Mouse (Mus musculus): ENCODE measurements around the gene Nkx2-3.

Nkx2-3 gene

DNA sequence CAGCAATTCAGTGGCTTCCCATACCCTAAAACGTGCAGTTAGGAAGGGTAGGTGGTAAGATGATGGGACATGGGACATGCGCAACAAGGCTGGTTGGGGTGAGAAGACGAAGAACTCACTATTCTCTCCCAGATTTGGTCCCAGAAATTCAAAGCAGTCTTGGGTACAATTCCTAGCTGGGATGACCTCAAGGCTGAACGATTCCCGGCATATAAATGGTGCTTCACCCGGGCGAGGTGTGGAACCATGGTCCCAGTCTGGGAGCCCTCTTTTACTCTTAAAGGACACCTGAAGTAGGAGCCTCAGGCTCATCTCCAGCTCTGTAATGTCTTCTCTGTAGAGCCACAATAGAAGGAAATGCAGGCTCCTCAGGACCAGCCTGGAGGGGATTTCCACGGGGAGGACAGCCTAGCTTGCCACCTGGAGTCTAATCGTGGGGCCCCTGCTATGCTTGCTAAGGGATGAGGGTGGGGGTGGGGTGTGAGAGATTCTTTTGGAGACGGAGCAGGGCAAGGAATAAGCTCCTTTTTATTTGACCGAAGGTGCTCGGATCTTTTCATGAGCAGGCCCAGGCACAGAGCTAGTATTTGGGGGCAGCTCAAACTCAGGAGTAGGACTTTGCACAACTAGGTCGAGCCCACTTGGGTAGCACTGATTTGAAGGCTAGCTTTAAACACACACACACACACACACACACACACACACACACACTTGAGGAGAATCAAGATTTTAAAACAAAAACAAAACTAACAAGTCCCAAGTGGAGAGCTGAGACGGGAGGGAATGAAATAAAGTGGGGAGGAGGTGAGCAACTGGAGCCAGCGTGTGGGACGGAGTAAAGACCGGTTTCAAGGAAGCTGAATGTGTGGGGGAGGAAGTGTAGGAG, 6.2 kb upstream of the Nkx2-3 start:
- DNase-seq (ENCODE audit: low read depth, low spot score): no peak

GRCm38 (mm10) chr19:43606552-43607530, 5.3 kb upstream of the Nkx2-3 start:
- DNase-seq (ENCODE audit: low read depth, low spot score): no peak

DNA sequence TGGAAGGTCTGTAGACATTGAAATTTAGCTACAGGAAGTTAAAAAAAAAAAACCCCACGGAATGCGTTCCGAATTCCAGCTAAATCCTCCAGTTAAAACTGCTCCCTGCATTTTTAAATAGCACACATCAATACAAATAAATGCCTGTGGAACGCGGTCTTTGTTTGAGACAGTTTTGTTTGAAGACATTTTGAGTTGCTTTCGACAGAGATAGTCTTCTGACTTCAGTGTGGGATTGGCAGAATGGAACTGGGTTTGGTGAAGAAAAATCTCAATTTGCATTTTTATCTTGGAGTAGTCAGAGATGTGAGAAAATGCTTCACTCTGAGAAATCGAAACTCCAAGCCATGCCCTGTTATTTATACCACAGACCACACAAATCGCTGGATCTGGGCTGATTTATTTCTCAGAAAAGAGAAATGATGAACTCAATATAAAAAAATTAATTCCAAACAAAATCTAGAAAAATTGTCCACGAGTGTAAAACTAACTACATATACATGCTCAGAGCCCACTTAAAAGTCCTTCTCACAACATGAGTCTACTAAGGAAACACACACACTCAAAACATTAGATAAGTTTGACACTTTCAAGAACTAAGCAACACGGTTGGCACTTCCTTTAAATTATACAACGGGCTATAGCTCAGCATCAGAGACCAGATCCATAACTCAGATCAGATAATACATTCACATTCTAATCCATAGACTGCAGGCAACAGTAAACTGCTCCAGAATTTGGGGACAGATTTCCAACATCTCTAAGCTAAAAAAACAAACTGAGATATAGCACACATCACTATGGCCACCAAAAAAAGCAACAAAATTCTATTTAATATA, 4.1 kb upstream of the Nkx2-3 start:
- no peak for DNase-seq (ENCODE audit: low read depth, low spot score)

DNA sequence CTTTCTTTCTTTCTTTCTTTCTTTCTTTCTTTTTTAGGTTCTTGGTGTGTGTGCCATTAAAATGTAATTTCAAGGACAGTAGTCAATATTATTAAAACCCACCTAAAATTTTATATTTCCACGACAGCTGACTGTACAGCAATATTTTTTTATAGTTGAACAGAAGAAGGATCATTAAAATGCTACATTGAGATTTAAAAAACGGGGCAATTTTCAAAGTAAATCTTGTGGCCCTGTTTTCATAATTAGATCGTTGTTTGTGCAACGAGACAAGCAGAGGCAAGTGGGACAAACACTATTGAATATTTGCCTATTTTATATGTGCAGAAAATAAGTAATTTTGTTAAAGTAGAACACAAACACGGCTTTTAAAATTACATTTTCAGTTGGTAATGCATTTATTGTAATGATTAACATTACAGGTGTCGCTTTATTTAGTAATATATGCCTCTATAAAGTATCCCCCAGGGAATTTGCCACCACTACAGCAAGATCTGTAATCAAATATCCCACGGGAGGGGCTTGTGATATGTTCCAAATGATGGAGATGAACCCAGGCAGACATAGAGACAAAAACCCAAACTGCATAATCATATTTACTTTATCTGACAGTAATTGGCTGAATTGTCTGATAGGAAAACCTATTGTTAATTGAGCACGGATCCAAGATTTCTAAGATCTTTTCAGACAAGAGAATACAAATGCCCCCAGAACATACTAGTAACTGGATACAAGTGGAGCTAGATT, 3.2 kb upstream of the Nkx2-3 start:
- DNase-seq (ENCODE audit: low read depth, low spot score): no peak

DNA sequence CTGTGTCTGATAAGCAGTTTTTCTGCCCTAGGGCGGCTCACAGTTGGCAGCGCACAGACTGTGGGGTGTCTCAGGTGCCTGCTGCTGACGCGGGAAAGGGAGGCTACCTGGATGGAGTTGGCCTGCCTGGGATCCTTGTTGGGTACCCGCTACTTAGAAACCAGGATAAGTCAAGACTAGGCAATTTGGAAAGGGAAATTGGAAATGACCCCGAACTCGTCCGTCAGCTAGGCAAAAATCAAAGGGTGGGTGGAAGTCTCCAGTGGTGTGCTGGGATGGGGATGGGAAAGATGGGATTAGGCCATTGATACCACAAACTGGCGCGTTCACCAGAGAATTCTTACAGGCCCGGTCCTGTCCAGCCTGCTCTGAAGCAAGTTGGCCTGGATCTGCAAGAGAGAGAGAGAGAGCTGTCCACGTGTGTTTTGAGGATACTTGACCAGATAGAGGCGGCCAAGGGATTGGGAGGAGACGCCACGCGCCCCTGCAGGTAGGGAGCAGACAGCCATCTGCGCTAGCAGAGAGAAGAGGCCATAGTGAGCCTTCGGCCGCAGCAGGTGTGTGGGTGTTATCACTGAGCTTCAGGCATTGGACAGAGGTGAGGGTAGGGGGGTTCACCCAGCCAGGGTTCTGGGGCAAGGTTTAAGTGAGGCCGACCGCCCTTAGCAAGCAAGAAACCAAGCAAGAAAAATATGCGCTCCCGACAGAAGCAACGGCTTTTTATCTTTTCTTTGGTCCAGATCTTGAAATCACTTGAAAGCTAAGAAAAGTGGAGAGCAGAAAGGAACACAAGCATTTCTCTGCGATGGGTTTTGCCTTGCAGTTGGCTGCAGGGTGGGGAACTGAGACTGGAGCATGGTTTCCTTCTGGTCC, 2.4 kb upstream of the Nkx2-3 start:
- DNase-seq (ENCODE audit: low read depth, low spot score): no peak

- DNase-seq (ENCODE audit: low read depth, low spot score): no peak
These were observed 1.7 kb upstream of the Nkx2-3 start for GRCm38 (mm10) chr19:43610341-43610848.

DNA sequence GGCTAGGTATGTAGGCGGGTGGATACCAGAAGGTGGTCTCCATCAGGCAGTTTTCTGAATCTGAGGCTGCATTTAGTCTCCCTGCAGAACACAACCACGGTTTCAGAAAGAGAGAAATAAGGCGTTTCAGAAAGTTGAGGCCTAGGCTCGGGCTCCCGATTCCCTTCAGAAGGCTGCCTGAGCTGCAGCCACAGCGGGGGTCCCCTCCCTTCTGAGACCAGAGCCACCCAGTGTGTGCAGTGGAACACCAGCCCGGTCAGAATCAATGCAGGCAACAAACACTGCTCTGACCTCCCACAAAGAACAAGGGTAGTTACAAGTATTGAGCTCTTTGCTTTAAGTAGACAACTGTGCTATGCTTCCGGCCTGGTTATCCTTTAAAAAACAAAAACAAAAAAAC, 1.0 kb upstream of the Nkx2-3 start:
- DNase-seq (ENCODE audit: low read depth, low spot score): no peak

GRCm38 (mm10) chr19:43611561-43611960, 564 bp upstream of the Nkx2-3 start:
- DNase-seq (ENCODE audit: low read depth, low spot score): no peak

DNA sequence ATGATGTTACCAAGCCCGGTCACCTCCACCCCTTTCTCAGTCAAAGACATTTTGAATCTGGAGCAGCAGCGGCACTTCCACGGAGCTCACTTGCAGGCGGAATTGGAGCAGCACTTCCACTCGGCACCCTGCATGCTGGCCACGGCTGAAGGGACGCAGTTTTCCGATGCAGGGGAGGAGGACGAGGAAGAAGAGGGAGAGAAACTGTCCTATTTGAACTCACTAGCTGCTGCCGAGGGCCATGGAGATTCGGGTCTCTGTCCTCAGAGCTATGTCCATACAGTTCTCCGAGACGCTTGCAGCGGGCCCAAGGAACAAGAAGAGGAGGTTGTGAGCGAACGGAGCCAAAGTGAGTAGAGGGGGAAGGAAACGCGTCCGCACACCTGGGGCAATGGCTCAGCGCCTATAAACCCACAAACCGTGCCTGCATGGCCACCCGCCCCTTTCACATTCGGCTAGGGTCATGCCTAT, 411 bp downstream of the Nkx2-3 start:
- no peak for DNase-seq (ENCODE audit: low read depth, low spot score)

- DNase-seq (ENCODE audit: low read depth, low spot score): no peak
These were observed 1.4 kb downstream of the Nkx2-3 start for GRCm38 (mm10) chr19:43613293-43614130.

- DNase-seq (ENCODE audit: low read depth, low spot score): no peak
These were observed 2.4 kb downstream of the Nkx2-3 start for GRCm38 (mm10) chr19:43614341-43615073.

- no peak for DNase-seq (ENCODE audit: low read depth, low spot score)
These were observed 2.9 kb downstream of the Nkx2-3 start for GRCm38 (mm10) chr19:43615074-43615445.

GRCm38 (mm10) chr19:43615571-43616414, 3.7 kb downstream of the Nkx2-3 start:
- no peak for DNase-seq (ENCODE audit: low read depth, low spot score)

DNA sequence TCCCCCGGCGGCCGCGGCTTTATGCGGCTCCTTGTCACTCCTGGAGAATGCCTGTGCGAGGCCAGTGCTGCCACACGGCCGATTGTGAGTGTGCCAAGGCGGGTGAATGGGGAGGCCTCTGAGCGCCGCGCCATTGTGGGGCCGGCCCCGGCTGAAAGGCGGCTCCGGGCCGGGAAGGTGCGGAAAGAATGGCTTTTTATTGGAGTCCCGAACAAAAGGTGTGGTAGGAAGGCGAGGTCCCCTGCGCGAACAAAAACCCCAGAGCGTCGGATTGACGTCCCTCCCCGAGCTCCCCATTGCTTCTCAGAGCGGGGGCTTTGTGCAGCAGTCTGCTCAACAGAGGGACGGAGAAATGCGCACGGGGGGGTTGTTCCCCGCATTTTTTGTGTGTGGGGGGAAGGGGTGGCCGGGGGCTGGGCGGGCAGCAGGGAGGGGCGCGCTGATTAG, 4.3 kb downstream of the Nkx2-3 start:
- DNase-seq (ENCODE audit: low read depth, low spot score): no peak

- DNase-seq (ENCODE audit: low read depth, low spot score): no peak
These were observed 4.8 kb downstream of the Nkx2-3 start for GRCm38 (mm10) chr19:43616889-43617288.

GRCm38 (mm10) chr19:43617761-43618349, 5.7 kb downstream of the Nkx2-3 start:
- DNase-seq (ENCODE audit: low read depth, low spot score): no peak
